Mouse (Mus musculus): Measurements from ENCODE around the gene Hid1.
"Not testable (repeated sequence)": the region's sequence is repeated elsewhere in the genome, so short reads cannot be mapped to it uniquely, and the experiment has no call there.

Hid1 gene

GRCm38 (mm10) chr11:115367395-115367944 is at the start of gene Hid1:
Gene Hid1, minus strand, starts transcription at chr11:115367756.
- no peak for DNase-seq (ENCODE audit: extremely low read depth, low read depth, low spot score)

GRCm38 (mm10) chr11:115409556-115409955 is 42.0 kb upstream of the Hid1 start:
- DNase-seq (ENCODE audit: extremely low read depth, low read depth, low spot score) = no peak

- DNase-seq (ENCODE audit: extremely low read depth, low read depth, low spot score) = no peak
Observed at GRCm38 (mm10) chr11:115408266-115408920, 40.8 kb upstream of the Hid1 start.

GRCm38 (mm10) chr11:115406858-115407401 is 39.4 kb upstream of the Hid1 start:
- no peak for DNase-seq (ENCODE audit: extremely low read depth, low read depth, low spot score)

- no peak for DNase-seq (ENCODE audit: extremely low read depth, low read depth, low spot score)
Observed at GRCm38 (mm10) chr11:115405723-115406122, 38.2 kb upstream of the Hid1 start.

GRCm38 (mm10) chr11:115403338-115404124 is 36.0 kb upstream of the Hid1 start, which contains the start of gene Mrpl58:
Gene Mrpl58, plus strand, starts transcription at chr11:115403752.
- DNase-seq (ENCODE audit: extremely low read depth, low read depth, low spot score) = no peak

GRCm38 (mm10) chr11:115400630-115401391 is 33.3 kb upstream of the Hid1 start:
- no peak for DNase-seq (ENCODE audit: extremely low read depth, low read depth, low spot score)

GRCm38 (mm10) chr11:115400126-115400525 is 32.6 kb upstream of the Hid1 start:
- no peak for DNase-seq (ENCODE audit: extremely low read depth, low read depth, low spot score)

GRCm38 (mm10) chr11:115398085-115398484 is 30.5 kb upstream of the Hid1 start:
- DNase-seq (ENCODE audit: extremely low read depth, low read depth, low spot score) = no peak

- DNase-seq (ENCODE audit: extremely low read depth, low read depth, low spot score) = no peak
Observed at GRCm38 (mm10) chr11:115393721-115394325, 26.3 kb upstream of the Hid1 start.

GRCm38 (mm10) chr11:115391358-115391757 is 23.8 kb upstream of the Hid1 start:
- DNase-seq (ENCODE audit: extremely low read depth, low read depth, low spot score) = no peak

- DNase-seq (ENCODE audit: extremely low read depth, low read depth, low spot score) = not testable (repeated sequence)
Observed at GRCm38 (mm10) chr11:115386859-115387258, 19.3 kb upstream of the Hid1 start.

- no peak for DNase-seq (ENCODE audit: extremely low read depth, low read depth, low spot score)
Observed at GRCm38 (mm10) chr11:115384587-115384986, 17.0 kb upstream of the Hid1 start.

- DNase-seq (ENCODE audit: extremely low read depth, low read depth, low spot score) = no peak
Observed at GRCm38 (mm10) chr11:115383701-115384474, 16.3 kb upstream of the Hid1 start.

- DNase-seq (ENCODE audit: extremely low read depth, low read depth, low spot score) = no peak
Observed at GRCm38 (mm10) chr11:115382891-115383290, 15.3 kb upstream of the Hid1 start.

- no peak for DNase-seq (ENCODE audit: extremely low read depth, low read depth, low spot score)
Observed at GRCm38 (mm10) chr11:115381743-115382539, 14.4 kb upstream of the Hid1 start, which contains the start of gene Cdr2l. Gene Cdr2l, plus strand, starts transcription at chr11:115381916.

GRCm38 (mm10) chr11:115381276-115381675 is 13.7 kb upstream of the Hid1 start:
- DNase-seq (ENCODE audit: extremely low read depth, low read depth, low spot score) = no peak

GRCm38 (mm10) chr11:115377854-115378253 is 10.3 kb upstream of the Hid1 start:
- DNase-seq (ENCODE audit: extremely low read depth, low read depth, low spot score) = no peak

GRCm38 (mm10) chr11:115377254-115377653 is 9.7 kb upstream of the Hid1 start:
- peak; percentile 93 for DNase-seq (ENCODE audit: extremely low read depth, low read depth, low spot score)
